Mouse (Mus musculus): ENCODE data around the gene Msn.
"Not testable (repeated sequence)": the region's sequence is repeated elsewhere in the genome, so short reads cannot be mapped to it uniquely, and the experiment has no call there.

Msn gene

DNA sequence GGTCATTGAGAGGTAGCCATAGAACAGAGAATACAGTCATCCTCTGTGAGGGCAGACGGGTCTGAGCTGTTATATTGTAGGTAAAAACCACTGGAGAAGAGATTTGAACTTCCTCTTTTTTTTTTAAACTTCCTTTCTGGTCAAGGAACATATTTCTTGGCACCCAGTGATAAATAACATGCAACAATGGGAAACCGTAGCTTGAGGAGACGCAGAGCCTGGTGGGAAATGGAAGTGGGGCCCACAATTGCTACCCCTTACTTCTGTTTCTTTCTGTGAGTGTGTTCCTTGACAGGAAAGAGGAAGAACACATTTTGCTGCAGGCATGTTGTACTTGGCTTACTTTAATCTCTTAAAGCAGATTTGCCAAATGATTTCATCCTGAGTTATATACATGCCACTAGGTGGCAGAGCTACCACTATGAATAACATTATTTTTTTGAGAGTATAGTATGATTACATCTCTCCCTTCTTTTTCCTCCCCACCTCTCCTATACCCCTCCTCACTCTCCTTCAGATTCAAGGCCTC, 49.2 kb downstream of the Msn start:
- no peak for DNase-seq (ENCODE audit: low spot score in 2 of 2)

DNA sequence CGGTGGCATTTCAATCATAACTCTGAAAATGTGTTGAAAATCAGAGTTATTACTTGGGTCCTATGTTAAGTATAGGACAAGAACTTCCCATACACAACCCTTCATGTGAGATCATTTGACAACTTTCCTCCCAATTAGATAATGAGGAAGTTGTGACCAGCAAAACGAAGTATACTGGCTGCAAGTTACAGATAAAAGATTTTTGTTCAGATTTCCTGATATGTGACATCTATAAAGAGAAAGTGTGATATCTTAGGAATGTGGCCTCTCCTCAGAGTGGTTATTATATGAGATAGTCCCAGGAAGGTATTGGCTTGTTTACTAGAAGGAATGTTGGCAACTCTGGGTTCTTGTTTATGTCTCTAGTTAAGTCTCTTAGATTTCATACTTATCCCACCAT, 52.4 kb downstream of the Msn start:
- no peak for DNase-seq (ENCODE audit: low spot score in 2 of 2)

DNA sequence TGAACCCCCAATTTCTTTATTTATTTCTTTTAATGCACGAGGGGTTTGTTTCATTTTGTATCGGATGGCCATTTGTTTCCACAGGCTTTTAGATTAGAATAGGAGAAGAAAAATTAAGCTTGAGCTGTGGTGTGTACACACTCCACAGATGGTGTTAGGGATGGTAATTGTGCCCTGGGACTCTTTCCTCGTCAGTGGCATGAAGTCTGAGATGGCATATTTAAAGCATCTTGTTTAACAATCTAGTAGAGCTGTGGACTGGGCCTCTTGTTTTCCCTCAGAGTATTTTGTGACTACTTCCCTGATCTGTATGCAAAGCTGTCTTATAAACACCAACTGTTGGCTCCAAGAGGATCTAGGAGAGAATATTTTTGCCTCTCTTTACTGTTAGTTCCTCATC, 57.5 kb downstream of the Msn start:
- no peak for DNase-seq (ENCODE audit: low spot score in 2 of 2)

DNA sequence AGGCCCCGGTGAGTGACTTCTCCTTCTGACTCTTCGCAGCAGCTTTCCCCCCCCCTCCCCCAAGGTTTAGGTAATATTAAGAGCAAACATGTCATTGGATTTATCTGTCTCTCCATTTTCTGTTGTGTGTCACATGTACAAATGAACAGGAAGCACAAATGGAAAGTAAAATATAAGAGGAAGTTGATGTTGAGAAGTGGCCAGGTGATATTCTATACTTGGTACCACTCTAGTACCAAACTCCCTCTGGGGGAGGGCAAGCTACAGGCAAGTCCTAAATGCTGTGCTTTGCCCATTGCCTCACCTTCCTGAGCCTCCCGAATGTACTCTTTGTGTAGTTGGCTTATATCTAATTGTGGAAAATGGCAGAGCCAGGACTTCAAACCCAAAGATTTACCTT, 62.1 kb downstream of the Msn start:
- no peak for DNase-seq (ENCODE audit: low spot score in 2 of 2)

DNA sequence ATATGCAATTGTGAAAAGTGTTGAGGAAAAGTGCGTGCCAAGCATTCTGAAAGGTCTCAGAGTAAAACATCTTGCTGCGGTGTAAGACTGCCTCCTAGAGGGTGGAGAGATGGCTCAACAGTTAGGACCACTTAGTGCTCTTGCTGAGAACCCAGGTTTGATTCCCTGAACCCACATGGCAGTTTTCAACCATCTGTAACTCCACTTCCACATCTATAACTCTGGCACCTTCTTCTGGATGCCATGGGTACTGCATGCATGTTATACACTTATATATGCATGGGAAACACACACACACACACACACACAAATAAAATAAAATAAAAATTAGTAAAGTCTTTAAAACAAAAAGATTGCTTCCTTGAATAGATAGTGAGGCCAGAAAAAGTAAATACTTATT, 66.7 kb downstream of the Msn start:
- DNase-seq (ENCODE audit: low spot score in 2 of 2): peak in 1 of 2 experiments; percentile 17

DNA sequence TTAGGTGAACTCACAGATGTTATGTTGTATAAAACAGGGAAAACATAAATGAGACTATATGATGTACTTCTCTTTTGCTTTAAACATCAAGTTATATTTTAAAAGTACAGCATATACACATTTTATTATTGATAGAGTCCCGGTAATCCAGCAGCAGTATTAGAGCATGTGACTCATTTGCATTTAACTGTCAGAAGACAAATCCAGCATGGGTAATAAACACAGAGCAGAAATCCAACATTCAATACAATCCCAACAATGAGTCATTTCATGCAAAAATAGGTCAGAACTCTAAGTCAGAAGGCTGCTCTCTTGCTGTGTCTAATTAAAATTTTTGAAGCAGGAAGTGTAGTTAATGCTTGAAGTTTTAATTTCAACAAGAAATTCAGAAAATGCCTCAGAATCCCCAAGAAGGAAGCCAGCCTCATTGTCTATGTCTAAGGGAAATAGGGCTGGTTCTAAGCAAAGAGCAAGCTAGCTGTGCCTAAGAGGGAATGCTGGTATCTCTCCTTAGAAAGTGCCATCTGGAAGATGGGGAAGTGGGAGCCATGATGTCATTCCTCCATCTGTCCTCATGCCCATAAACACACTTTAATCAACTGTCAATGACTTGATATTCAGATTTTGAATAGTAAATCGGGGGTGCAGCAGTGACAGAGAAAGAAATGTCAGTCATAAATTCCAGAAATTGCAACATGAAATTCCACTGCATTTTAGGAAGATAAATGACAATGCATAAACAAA, 76.0 kb downstream of the Msn start:
- no peak for DNase-seq (ENCODE audit: low spot score in 2 of 2)

DNA sequence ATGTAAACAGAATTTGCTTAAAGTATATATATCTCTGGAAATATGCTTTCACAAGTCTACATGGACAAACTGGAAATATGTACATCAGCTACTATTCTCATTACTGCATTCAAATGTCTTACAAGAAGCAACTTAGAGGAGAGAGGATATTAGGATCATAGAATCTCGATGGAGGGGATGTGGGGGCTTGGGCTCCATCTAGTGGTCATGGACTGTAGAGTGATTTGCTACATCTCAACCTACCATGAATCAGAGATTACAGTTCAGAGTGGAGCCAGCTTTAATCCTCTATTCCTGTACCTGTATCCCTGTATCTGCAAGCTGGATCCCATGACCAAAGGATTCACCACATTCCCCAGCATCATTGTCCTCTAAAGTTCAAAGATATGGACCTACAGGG, 82.6 kb downstream of the Msn start:
- DNase-seq (ENCODE audit: low spot score in 2 of 2): peak in 1 of 2 experiments; percentile 17

DNA sequence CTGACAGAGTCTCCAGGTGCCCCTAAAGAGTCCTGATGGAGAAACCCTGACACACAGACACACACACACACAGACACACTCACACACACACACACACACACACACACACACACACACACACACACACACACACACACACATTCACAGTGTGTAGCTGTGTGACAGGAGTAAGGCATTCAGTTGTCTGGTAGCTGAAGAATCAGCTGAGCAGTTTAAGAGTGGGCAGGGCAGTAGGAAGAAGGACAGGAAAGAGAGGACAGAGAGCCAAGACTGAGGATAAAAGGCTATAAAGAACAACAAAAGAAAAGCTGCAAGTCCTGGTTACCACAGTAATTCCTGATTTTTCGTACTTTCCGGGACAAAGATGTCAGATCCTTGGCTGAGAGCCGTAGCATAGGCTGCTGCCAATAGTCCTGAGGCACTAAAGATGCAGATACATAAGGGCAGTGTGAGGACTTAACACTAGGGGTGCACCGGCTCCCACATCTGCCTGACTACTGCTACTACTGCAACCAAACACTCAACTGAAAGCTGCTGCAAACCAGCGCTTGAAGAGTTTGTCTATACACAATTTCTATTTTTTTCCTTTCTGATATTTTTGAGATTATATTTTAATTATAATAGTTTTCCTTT, 88.4 kb downstream of the Msn start:
- DNase-seq (ENCODE audit: low spot score in 2 of 2): no peak

DNA sequence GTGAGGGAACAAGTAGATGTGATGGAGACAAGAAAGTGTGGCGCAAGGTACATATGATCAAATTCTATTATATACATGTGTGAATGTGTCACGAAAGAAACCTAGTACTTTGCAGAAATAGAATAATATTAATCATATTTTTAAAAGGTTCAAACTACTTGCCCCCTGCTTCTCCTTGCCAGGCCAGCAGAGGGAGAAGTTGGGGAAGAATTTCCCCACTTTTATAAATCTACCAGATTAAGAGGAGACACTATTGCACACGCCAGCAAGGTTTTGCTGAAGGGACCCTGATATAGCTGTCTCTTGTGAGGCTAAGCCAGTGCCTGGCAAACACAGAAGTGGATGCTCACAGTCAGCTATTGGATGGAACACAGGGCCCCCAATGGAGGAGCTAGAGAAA, 109.3 kb downstream of the Msn start:
- not testable (repeated sequence) for DNase-seq (ENCODE audit: low spot score in 2 of 2)

DNA sequence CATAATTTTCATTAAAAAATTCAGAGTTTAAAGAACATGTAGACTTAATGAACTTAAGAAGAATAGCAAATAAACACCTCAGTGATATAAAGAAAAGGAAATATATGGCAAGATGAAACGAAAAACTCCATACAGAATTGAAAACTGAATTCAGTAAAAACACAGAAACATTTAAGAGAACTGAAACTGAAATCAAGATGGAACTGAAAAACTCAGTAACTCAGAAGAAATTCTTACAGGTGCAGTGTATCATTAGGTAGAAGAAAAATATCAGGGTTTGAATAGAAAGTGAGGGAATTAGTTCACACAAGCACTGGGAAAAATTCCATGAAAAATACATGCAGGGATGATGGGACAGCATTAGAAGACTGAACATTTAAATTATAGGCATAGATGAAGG, 111.0 kb downstream of the Msn start:
- DNase-seq (ENCODE audit: low spot score in 2 of 2): no peak

DNA sequence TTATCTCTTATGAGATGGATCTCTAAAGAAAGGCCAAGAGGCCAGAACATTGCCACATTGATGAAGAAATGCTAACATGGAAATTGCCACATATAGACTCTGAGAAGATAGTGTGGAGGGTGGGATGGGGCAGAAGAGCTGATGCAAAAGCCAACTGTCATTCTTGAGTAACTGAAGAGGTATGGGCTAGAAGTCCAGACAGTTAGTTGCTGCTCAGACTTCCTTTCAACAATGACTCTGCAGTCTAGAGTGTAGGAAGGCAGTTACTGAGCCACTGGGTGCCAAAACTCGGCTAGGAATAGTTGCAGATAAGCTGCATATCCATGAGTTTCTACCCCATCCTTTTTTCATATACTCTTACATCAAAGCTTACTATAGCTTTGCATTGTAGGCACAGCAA, 122.2 kb downstream of the Msn start:
- no peak for DNase-seq (ENCODE audit: low spot score in 2 of 2)

Data from spleen, postnatal 4 days (tissue).